Mouse (Mus musculus): ENCODE results near the gene Filip1l. TPM values are rescaled to one million over a fixed set of nuclear protein-coding genes. Genes with fewer than 3 reads are reported as not detected.

Filip1l gene
- polyA plus RNA-seq, 1 experiment from 2014 or later: 13.0 TPM

GRCm38 (mm10) chr16:57417955-57418354 lies 65.1 kb downstream of the Filip1l start:
- Histone ChIP-seq H3K27me3 (ENCODE audit: control insufficient read depth, insufficient read depth, low read length) (no peaks in the 10 kb centered on the region), H3K9ac (ENCODE audit: low read length) (no peak overlapping the region), H3K4me2 (ENCODE audit: low read depth) (no peak overlapping the region), H3K36me3 (ENCODE audit: control insufficient read depth, insufficient read depth, low read length) (no peaks in the 10 kb centered on the region), H3K9me3 (ENCODE audit: control insufficient read depth, low read length) (no peaks in the 10 kb centered on the region), H3K4me3 (ENCODE audit: low read depth, low read length) (no peak overlapping the region), H3K27ac (ENCODE audit: low read depth, low read length) (no peak overlapping the region), H3K4me1 (ENCODE audit: control insufficient read depth, insufficient read depth, low read length) (no peaks in the 10 kb centered on the region)
- ATAC-seq (ENCODE audit: insufficient read depth, low FRiP score, low TSS enrichment) (no peak), DNase-seq (ENCODE audit: low spot score) (no peak)
- 94% methylated on average over 1 of the region's 1 CpGs for WGBS

GRCm38 (mm10) chr16:57419332-57419731 lies 66.4 kb downstream of the Filip1l start:
- Histone ChIP-seq H3K27me3 (ENCODE audit: control insufficient read depth, insufficient read depth, low read length) (no peaks in the 10 kb centered on the region), H3K4me3 (ENCODE audit: low read depth, low read length) (no peak overlapping the region), H3K4me1 (ENCODE audit: control insufficient read depth, insufficient read depth, low read length) (no peaks in the 10 kb centered on the region), H3K4me2 (ENCODE audit: low read depth) (no peak overlapping the region), H3K36me3 (ENCODE audit: control insufficient read depth, insufficient read depth, low read length) (no peaks in the 10 kb centered on the region), H3K27ac (ENCODE audit: low read depth, low read length) (no peak overlapping the region), H3K9ac (ENCODE audit: low read length) (no peak overlapping the region), H3K9me3 (ENCODE audit: control insufficient read depth, low read length) (no peaks in the 10 kb centered on the region)
- DNase-seq (ENCODE audit: low spot score) (no peak), ATAC-seq (ENCODE audit: insufficient read depth, low FRiP score, low TSS enrichment) (no peak)
- WGBS: 67% methylated on average over 5 of the region's 5 CpGs

- DNase-seq (ENCODE audit: low spot score) (no peak), ATAC-seq (ENCODE audit: insufficient read depth, low FRiP score, low TSS enrichment) (no peak)
- WGBS: 91% methylated on average over 5 of the region's 5 CpGs
- no peak overlapping the region for H3K9ac ChIP-seq (ENCODE audit: low read length)
- no peak overlapping the region for H3K27ac ChIP-seq (ENCODE audit: low read depth, low read length)
- no peaks in the 10 kb centered on the region for H3K4me1 ChIP-seq (ENCODE audit: control insufficient read depth, insufficient read depth, low read length)
- no peak overlapping the region for H3K4me2 ChIP-seq (ENCODE audit: low read depth)
- H3K4me3 ChIP-seq (ENCODE audit: low read depth, low read length): no peak overlapping the region
- no peaks in the 10 kb centered on the region for H3K36me3 ChIP-seq (ENCODE audit: control insufficient read depth, insufficient read depth, low read length)
- no peaks in the 10 kb centered on the region for H3K9me3 ChIP-seq (ENCODE audit: control insufficient read depth, low read length)
- H3K27me3 ChIP-seq (ENCODE audit: control insufficient read depth, insufficient read depth, low read length): no peaks in the 10 kb centered on the region
Observed at GRCm38 (mm10) chr16:57419881-57420280, 67.0 kb downstream of the Filip1l start.

- H3K27me3 ChIP-seq (ENCODE audit: control insufficient read depth, insufficient read depth, low read length): no peaks in the 10 kb centered on the region
- H3K4me3 ChIP-seq (ENCODE audit: low read depth, low read length): no peak overlapping the region
- ATAC-seq (ENCODE audit: insufficient read depth, low FRiP score, low TSS enrichment) (no peak), DNase-seq (ENCODE audit: low spot score) (no peak)
- H3K4me2 ChIP-seq (ENCODE audit: low read depth): no peak overlapping the region
- 27% methylated on average over 8 of the region's 8 CpGs for WGBS
- no peaks in the 10 kb centered on the region for H3K9me3 ChIP-seq (ENCODE audit: control insufficient read depth, low read length)
- H3K27ac ChIP-seq (ENCODE audit: low read depth, low read length): no peak overlapping the region
- H3K36me3 ChIP-seq (ENCODE audit: control insufficient read depth, insufficient read depth, low read length): no peaks in the 10 kb centered on the region
- H3K4me1 ChIP-seq (ENCODE audit: control insufficient read depth, insufficient read depth, low read length): no peaks in the 10 kb centered on the region
- H3K9ac ChIP-seq (ENCODE audit: low read length): no peak overlapping the region
Observed at GRCm38 (mm10) chr16:57420773-57421556, 68.1 kb downstream of the Filip1l start.

- no peaks in the 10 kb centered on the region for H3K27me3 ChIP-seq (ENCODE audit: control insufficient read depth, insufficient read depth, low read length)
- H3K36me3 ChIP-seq (ENCODE audit: control insufficient read depth, insufficient read depth, low read length): no peaks in the 10 kb centered on the region
- H3K9me3 ChIP-seq (ENCODE audit: control insufficient read depth, low read length): no peaks in the 10 kb centered on the region
- H3K4me2 ChIP-seq (ENCODE audit: low read depth): no peak overlapping the region
- ATAC-seq (ENCODE audit: insufficient read depth, low FRiP score, low TSS enrichment): no peak
- no peak overlapping the region for H3K27ac ChIP-seq (ENCODE audit: low read depth, low read length)
- no peaks in the 10 kb centered on the region for H3K4me1 ChIP-seq (ENCODE audit: control insufficient read depth, insufficient read depth, low read length)
- no peak for DNase-seq (ENCODE audit: low spot score)
- WGBS: 75% methylated on average over 7 of the region's 7 CpGs
- H3K4me3 ChIP-seq (ENCODE audit: low read depth, low read length): no peak overlapping the region
- H3K9ac ChIP-seq (ENCODE audit: low read length): no peak overlapping the region
Observed at GRCm38 (mm10) chr16:57421680-57422417, 69.0 kb downstream of the Filip1l start.

GRCm38 (mm10) chr16:57423001-57423800 lies 70.3 kb downstream of the Filip1l start:
- Histone ChIP-seq H3K4me2 (ENCODE audit: low read depth) (no peak overlapping the region), H3K4me3 (ENCODE audit: low read depth, low read length) (no peak overlapping the region), H3K9me3 (ENCODE audit: control insufficient read depth, low read length) (no peaks in the 10 kb centered on the region), H3K4me1 (ENCODE audit: control insufficient read depth, insufficient read depth, low read length) (no peaks in the 10 kb centered on the region), H3K36me3 (ENCODE audit: control insufficient read depth, insufficient read depth, low read length) (no peaks in the 10 kb centered on the region), H3K27me3 (ENCODE audit: control insufficient read depth, insufficient read depth, low read length) (no peaks in the 10 kb centered on the region), H3K27ac (ENCODE audit: low read depth, low read length) (no peak overlapping the region), H3K9ac (ENCODE audit: low read length) (no peak overlapping the region)
- 57% methylated on average over 6 of the region's 6 CpGs for WGBS
- ATAC-seq (ENCODE audit: insufficient read depth, low FRiP score, low TSS enrichment) (no peak), DNase-seq (ENCODE audit: low spot score) (no peak)

- no peak overlapping the region for H3K4me2 ChIP-seq (ENCODE audit: low read depth)
- no peaks in the 10 kb centered on the region for H3K27me3 ChIP-seq (ENCODE audit: control insufficient read depth, insufficient read depth, low read length)
- H3K36me3 ChIP-seq (ENCODE audit: control insufficient read depth, insufficient read depth, low read length): no peaks in the 10 kb centered on the region
- ATAC-seq (ENCODE audit: insufficient read depth, low FRiP score, low TSS enrichment) (no peak), DNase-seq (ENCODE audit: low spot score) (no peak)
- H3K4me1 ChIP-seq (ENCODE audit: control insufficient read depth, insufficient read depth, low read length): no peaks in the 10 kb centered on the region
- no peak overlapping the region for H3K9ac ChIP-seq (ENCODE audit: low read length)
- H3K27ac ChIP-seq (ENCODE audit: low read depth, low read length): no peak overlapping the region
- H3K4me3 ChIP-seq (ENCODE audit: low read depth, low read length): no peak overlapping the region
- no peaks in the 10 kb centered on the region for H3K9me3 ChIP-seq (ENCODE audit: control insufficient read depth, low read length)
- WGBS: 73% methylated on average over 10 of the region's 10 CpGs
Observed at GRCm38 (mm10) chr16:57426680-57427079, 73.8 kb downstream of the Filip1l start.

GRCm38 (mm10) chr16:57427516-57428285 lies 74.8 kb downstream of the Filip1l start:
- no peak for DNase-seq (ENCODE audit: low spot score)

More at GRCm38 (mm10) chr16:57427516-57428285, 74.8 kb downstream of the Filip1l start:
- Histone ChIP-seq H3K27ac (ENCODE audit: low read depth, low read length) (no peak overlapping the region), H3K9ac (ENCODE audit: low read length) (no peak overlapping the region), H3K4me3 (ENCODE audit: low read depth, low read length) (no peak overlapping the region), H3K4me2 (ENCODE audit: low read depth) (no peak overlapping the region), H3K36me3 (ENCODE audit: control insufficient read depth, insufficient read depth, low read length) (no peaks in the 10 kb centered on the region), H3K4me1 (ENCODE audit: control insufficient read depth, insufficient read depth, low read length) (no peaks in the 10 kb centered on the region), H3K27me3 (ENCODE audit: control insufficient read depth, insufficient read depth, low read length) (no peaks in the 10 kb centered on the region), H3K9me3 (ENCODE audit: control insufficient read depth, low read length) (no peaks in the 10 kb centered on the region)
- ATAC-seq (ENCODE audit: insufficient read depth, low FRiP score, low TSS enrichment): no peak
- 82% methylated on average over 7 of the region's 7 CpGs for WGBS

All from neural tube, embryonic 11.5 days (tissue).